Mouse (Mus musculus) mesoderm, embryonic 11.5 days (tissue): ENCODE measurements around the gene Col4a3.

Experiments used
- DNase-seq: peaks from one replicate; pipeline ENCODE4 v3.0.0-alpha.2; 2012; ENCODE audit warnings: low read depth, low spot score

The Col4a3 gene

DNA sequence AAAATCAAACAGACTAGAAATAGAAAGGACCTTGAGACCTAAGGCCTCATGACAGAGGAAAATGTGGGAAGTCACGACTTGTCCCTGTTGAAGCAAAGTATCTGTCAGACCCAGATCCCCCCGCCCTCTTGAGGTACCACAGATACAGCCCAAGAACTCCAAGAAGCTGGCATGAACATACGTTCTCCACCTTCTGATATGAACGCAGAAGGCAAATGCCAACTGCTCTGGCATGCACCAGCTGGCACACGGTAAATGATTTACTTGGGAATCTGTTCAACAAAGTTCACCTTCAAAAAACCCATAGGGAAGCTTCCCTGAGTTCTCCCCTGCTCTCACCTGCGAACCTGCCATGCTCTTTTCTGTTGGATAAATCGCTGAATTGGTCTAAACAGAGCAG is 19.1 kb downstream of the Col4a3 start:
- no peak for DNase-seq

DNA sequence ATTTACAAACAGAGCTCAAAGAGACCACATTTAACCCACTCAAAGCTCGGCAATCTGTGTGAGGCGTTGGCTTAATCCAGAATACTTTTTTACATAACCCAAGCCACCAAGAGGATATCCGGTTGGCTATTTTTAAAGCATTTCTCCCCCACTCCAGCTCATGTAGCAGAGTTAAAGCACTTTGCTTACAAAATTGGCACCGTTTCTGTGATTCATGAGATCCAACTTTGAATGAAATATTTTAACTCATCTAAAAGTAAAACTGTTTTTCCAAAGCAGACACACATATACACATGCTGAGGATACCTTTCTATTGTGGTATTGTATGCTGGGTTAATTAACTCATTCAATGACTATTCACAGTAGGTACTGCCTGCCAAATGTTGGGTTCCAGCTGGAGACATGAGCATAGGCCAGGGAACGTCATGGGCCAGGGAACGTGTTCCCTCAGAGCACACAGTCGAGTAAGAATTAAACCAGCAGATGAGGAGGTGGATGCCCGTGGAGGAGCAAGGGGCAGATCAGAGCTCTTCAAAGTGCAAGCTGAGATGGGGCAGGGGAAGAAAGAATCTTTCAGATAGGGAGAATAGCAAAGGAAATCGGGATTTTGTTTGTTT is 22.0 kb downstream of the Col4a3 start:
- no peak for DNase-seq

GRCm38 (mm10) chr1:82612061-82612660 is 25.4 kb downstream of the Col4a3 start:
- peak; percentile 37 for DNase-seq

DNA sequence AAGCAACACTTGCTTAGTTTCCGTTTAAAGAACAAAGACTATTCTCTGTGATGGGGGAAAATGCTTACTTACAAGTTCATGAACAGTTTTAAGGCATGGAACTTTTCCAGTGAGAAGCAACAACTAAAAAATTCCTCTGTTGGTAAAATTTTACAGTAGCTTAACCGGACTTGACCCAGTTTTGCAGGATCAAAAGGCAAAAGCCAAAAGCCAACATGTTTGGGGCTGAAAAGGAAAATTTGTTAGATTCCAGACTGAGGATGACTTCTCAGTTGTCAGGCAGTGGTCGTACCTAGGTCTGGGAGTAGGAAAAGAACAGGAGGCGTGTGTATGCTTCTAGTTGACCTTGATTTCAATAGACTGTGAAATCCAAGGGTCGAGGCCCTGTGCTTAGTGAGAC is 31.3 kb downstream of the Col4a3 start:
- no peak for DNase-seq

DNA sequence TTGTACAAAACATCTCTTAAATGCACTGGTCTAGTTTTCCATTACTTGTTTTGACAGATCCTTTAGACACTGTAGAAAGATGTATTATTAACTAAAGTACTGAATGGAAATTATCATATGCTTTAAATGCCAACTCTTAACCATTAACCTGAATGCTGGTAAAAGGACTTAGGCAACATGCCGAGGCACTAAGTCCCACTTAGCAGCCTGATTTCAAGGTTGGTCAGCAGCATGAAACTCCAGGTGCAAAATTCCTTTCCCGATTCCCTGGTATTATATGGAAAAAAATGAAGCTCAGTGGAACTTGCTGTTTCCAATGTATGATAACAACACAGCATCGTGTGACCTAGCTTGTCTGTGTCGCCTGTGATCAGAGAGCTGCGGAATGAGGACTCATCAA is 31.9 kb downstream of the Col4a3 start:
- DNase-seq = no peak

GRCm38 (mm10) chr1:82619981-82620380 is 33.3 kb downstream of the Col4a3 start:
- DNase-seq = no peak

GRCm38 (mm10) chr1:82624934-82625333 is 38.2 kb downstream of the Col4a3 start:
- DNase-seq = no peak

GRCm38 (mm10) chr1:82625474-82625873 is 38.8 kb downstream of the Col4a3 start:
- no peak for DNase-seq

GRCm38 (mm10) chr1:82627652-82628051 is 40.9 kb downstream of the Col4a3 start:
- no peak for DNase-seq

- DNase-seq = no peak
Measured at GRCm38 (mm10) chr1:82629495-82629894, 42.8 kb downstream of the Col4a3 start.

DNA sequence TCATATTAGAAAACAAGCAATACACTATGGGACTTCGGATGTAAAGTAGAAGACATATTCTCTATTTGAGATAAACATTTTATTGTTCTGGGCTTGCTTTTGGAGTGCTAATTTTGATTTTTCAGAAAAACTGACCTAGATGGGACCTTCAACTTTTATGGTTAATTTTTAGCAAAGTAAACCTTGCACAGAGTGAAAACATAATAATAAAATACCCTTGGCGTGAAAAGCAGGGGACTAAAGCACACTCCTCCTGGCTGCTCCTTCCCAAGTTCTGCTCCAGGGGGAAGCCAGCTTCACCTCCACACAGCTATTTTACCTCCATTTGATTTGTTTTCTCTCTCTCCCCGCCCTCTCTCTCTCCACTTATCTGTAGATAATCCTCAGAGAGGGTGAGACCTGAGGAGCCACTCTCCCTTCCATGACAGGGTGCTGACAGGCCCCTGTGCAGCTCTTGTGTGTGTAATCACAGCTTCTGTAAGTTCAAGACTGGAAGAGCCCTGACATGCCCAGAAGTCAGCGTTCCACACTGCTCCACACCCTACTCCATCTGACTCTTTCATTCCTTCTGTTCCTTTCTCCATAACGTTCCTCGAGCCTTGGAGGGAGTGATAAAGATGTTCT is 44.6 kb downstream of the Col4a3 start:
- no peak for DNase-seq

- DNase-seq = no peak
Measured at GRCm38 (mm10) chr1:82634545-82635253, 48.0 kb downstream of the Col4a3 start.

DNA sequence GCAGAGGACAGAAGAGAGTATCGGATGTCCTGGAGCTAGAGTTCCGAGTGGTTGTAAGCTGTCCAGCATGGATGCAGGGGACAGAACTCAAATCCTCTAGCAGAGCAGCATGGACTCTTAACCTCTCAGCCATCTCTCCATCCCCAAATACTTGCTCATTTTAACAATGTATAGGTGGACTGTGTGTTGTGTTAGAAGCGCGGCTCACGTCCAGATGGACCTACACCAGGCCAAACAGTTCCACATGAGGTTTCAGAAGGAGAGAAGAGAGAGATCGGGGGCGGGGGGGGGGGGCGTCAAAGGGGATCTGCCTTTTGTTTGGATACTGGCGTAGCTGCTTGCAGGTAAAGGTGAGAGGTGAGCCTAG is 48.5 kb downstream of the Col4a3 start:
- no peak for DNase-seq

GRCm38 (mm10) chr1:82636321-82636720 is 49.6 kb downstream of the Col4a3 start:
- no peak for DNase-seq

DNA sequence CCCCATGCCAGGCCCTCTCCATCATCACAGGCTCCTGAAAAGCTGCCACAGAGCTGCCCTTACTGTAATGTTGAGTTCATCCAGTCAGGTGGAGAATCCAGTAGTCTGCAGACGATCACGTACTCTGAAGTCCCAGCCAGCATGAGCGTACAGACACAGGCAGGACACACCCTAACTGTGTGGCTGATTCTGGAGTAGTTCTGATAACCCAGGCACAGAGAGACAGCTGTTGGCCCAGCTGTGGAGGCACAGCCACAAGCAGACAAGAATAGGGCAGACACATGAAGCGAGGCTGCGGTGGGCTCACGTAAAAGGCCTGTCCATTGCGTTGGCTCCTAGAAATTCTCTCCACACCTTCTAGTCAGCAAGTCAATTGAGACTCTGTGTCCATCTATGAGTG is 50.7 kb downstream of the Col4a3 start:
- DNase-seq = no peak

GRCm38 (mm10) chr1:82638428-82638827 is 51.7 kb downstream of the Col4a3 start:
- DNase-seq = no peak

- DNase-seq = peak; percentile 79
Measured at GRCm38 (mm10) chr1:82641316-82641987, 54.7 kb downstream of the Col4a3 start.

- no peak for DNase-seq
Measured at GRCm38 (mm10) chr1:82647989-82648388, 61.3 kb downstream of the Col4a3 start.

GRCm38 (mm10) chr1:82650868-82651267 is 64.1 kb downstream of the Col4a3 start:
- DNase-seq = no peak

GRCm38 (mm10) chr1:82654046-82654445 is 67.3 kb downstream of the Col4a3 start:
- DNase-seq = no peak

DNA sequence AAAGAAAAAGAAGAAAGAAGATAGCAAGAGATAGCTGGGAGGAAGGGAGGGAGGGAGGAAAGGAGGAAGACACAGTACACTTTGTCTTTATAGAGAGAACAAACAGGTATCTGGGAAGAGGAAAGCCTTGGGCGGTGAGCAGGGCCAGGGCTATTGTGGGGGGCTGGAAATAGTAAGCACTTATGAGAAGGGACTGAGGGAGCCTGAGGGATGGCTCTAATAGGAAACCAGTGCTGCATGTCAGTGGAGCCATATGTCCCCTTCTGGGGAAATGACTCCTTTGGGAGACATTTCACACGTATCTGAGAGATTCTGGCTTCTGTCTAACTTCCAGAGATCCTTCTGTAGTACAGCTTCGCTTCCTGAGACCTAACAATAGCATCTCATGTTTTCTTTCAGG is 69.7 kb downstream of the Col4a3 start:
- DNase-seq = no peak

- DNase-seq = no peak
Measured at GRCm38 (mm10) chr1:82662269-82662668, 75.5 kb downstream of the Col4a3 start.
